Mouse (Mus musculus): ENCODE data around the gene Asic3. TPM values are rescaled to one million over a fixed set of nuclear protein-coding genes. Genes with fewer than 3 reads are reported as not detected.

Asic3 gene
- total RNA-seq, 2 experiments from 2014 or later, result 0.47 to 0.54 TPM

DNA sequence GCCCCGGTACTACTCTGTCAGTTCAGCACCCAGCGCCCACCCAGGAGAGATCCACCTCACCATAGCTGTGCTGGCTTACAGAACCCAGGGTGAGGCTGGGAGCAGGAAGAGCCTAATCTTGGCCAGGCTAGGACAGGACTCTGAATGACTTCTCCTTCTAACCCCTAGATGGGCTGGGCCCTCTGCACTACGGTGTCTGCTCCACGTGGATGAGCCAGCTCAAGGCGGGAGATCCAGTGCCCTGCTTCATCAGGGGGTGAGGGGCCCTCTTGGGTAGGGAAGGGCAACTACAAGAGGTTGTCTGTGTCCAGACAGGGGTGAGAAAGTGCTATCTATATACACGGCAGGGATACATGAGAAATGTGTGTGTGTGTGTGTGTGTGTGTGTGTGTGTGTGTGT is 31.7 kb upstream of the Asic3 start:
- no peak for TF ChIP-seq CTCF (IDR thresholded peaks at IDR 0.05)
- Histone ChIP-seq H3K27ac (no peak overlapping the region), H3K4me3 (no peak overlapping the region)
- no peak for DNase-seq
- intact Hi-C loops (cut with DNase I), result no loop called here

- intact Hi-C loops (cut with DNase I), result no loop called here
- no peak for TF ChIP-seq CTCF (IDR thresholded peaks at IDR 0.05)
Observed at GRCm38 (mm10) chr5:24381988-24382387, 31.2 kb upstream of the Asic3 start.

GRCm38 (mm10) chr5:24383026-24383859 is 29.9 kb upstream of the Asic3 start:
- intact Hi-C loops (cut with DNase I), result no loop called here

More at GRCm38 (mm10) chr5:24381988-24382387, 31.2 kb upstream of the Asic3 start:
- no peak for DNase-seq
- H3K4me3 ChIP-seq, result no peak overlapping the region
- H3K27ac ChIP-seq, result no peak overlapping the region

DNA sequence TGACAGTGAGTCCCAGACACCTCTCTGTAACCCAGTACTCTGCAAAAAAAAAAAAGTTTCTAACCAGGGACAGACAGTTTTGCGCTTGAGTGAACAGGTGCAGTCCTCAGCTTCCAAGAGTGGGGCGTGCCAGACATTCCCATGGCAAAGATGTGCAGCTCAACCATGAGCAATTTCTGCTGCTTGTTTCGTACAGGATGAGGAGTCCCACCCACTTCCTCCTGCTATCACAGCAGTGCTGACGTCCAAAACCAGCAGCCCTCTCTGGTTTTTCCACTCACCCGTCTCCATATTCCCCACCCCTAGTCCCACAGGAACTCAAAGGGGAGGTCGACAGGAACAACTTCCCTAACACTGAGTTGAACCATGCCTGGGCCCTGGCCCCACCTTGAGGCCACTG is 28.8 kb upstream of the Asic3 start:
- Histone ChIP-seq H3K27ac (peak overlapping the region; percentile 85), H3K4me3 (peak overlapping the region; percentile 72)
- no peak for TF ChIP-seq CTCF (IDR thresholded peaks at IDR 0.05)
- no peak for DNase-seq
- intact Hi-C loops (cut with DNase I), result no loop called here

More at GRCm38 (mm10) chr5:24383026-24383859, 29.9 kb upstream of the Asic3 start:
- TF ChIP-seq CTCF (IDR thresholded peaks at IDR 0.05), result peak; percentile 49
- peak; percentile 92 for DNase-seq
- Histone ChIP-seq H3K4me3 (peak overlapping the region; percentile 72), H3K27ac (peak overlapping the region; percentile 85)

- TF ChIP-seq CTCF (IDR thresholded peaks at IDR 0.05), result no peak
- no peak for DNase-seq
- H3K27ac ChIP-seq, result peak overlapping the region; percentile 71
- intact Hi-C loops (cut with DNase I), result no loop called here
- H3K4me3 ChIP-seq, result no peak overlapping the region
Observed at GRCm38 (mm10) chr5:24385374-24385773, 27.8 kb upstream of the Asic3 start.

DNA sequence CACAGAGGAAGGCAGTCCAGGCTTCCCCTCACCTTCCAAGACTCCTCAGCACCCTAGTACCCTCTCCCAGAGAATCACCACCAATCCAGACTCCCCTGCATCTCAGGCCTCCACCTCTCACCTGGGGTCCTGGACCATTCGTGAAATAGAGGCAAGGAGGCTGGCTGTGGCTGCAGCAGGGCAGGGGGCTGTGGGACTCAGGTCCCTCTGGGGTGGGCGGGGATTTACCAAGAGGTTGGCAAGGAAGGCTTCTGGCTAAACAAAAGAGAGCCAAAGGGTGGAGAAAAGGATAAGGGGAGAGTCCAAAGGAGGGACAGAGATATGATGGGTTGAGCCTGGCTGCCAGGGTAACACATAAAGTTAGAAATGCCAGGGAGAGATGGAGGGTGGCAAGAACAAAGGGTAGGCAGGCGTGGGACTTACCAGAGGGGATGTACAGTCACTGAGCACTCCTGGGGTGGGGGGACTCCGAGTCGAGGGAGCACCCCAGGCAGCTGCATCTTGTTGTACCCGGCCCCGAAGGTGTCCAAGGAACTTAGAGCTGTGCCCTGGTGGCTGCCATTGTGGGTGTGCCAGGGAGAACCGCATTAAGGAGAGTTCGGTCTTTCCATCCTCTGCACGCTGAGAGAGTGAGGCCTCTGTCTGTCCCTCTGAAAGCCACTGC is 27.2 kb upstream of the Asic3 start:
- TF ChIP-seq CTCF (IDR thresholded peaks at IDR 0.05), result no peak
- intact Hi-C loops (cut with DNase I), result no loop called here
- Histone ChIP-seq H3K27ac (no peak overlapping the region), H3K4me3 (no peak overlapping the region)
- DNase-seq, result no peak

- DNase-seq, result peak; percentile 87
- intact Hi-C loops (cut with DNase I), result no loop called here
- H3K4me3 ChIP-seq, result peak overlapping the region; percentile 73
- no peak for TF ChIP-seq CTCF (IDR thresholded peaks at IDR 0.05)
- peak overlapping the region; percentile 67 for H3K27ac ChIP-seq
Observed at GRCm38 (mm10) chr5:24387264-24388241, 25.6 kb upstream of the Asic3 start.

DNA sequence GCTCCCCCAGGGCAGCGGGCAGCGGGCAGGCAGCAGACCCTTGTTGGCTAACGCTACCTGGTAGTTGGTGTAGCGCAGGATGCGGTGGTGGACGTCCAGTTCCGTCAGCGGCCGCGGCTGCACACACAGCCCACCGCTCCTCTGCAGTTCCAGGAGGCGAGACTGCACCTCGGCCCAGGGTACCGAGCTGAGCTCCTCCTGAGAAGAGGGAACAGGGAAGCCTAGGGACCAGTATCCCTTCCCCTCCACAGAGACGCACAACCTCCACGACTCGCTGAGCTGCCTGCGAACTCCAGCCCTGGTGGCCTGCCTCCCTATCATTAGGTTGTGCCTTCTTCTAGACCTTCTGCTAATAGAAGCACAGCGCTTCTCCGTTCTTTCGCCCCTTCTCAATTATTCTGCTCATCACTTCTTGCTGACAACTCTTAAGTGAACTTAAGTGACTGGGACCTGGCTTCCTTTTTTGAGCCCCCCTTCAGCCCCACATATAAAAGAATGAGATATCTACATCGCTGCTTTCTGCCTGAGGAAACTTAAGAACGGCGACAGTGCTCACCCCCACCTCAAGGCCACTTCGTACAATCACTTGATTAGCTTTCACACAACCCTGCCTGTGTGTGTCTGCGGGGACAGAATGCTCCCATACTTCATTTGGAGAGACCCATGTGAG is 24.8 kb upstream of the Asic3 start:
- TF ChIP-seq CTCF (IDR thresholded peaks at IDR 0.05), result no peak
- intact Hi-C loops (cut with DNase I), result no loop called here
- DNase-seq, result no peak
- peak overlapping the region; percentile 73 for H3K4me3 ChIP-seq
- peak overlapping the region; percentile 67 for H3K27ac ChIP-seq

DNA sequence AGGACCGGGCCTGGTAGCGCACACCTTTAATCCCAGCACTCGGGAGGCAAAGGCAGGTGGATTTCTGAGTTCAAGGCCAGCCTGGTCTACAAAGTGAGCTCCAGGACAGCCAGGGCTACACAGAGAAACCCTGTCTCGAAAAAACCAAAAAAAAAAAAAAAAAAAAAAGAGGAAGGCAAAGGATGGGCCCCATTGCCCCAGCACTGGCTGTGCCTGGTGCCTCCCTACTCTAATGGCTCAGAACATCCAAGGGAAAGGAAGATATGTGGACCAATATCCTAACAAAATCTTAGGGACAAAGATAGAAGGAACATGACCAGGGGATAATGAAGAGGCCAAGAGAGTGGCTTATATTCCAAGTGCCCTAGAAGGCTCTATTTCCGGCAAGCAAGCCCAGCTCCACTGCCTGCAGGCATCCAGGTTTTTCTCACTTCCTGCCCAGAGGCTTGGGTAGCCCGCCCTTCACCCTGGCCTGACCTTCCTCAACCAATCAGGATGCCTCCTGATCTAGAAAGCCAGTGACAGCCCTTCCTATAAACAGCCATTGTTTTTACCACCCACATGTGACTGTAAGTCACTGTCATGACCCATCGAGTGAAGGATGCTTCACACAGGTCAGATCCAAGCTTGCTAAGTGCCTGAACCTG is 24.1 kb upstream of the Asic3 start:
- no peak for TF ChIP-seq CTCF (IDR thresholded peaks at IDR 0.05)
- intact Hi-C loops (cut with DNase I), result no loop called here
- H3K4me3 ChIP-seq, result no peak overlapping the region
- H3K27ac ChIP-seq, result no peak overlapping the region
- DNase-seq, result no peak

DNA sequence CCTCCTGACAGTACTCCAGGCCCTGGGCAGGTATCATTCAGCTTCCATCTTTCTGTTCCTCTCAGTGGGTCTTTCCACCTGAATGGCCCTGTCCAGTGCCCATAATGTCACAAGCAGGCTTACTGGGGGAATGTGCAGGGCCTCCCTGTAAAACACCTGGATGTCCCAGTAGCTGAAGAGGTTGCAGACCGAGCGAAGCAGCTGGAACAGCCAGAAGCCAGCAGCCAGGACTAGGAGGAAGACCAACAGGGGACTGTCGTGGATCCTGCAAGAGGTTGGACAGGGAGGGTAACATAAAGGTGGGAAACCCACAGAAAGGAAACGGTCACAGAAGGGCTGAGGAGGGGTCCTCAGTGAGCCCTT is 23.6 kb upstream of the Asic3 start:
- Histone ChIP-seq H3K27ac (no peak overlapping the region), H3K4me3 (no peak overlapping the region)
- intact Hi-C loops (cut with DNase I), result no loop called here
- DNase-seq, result no peak
- no peak for TF ChIP-seq CTCF (IDR thresholded peaks at IDR 0.05)

- Histone ChIP-seq H3K4me3 (no peak within 1 kb of the TSS), H3K27ac (peak within 1 kb of the TSS; percentile 98)
- intact Hi-C loops (cut with DNase I), result no loop called here
- no peak for TF ChIP-seq CTCF (IDR thresholded peaks at IDR 0.05)
- DNase-seq, result no peak
Observed at GRCm38 (mm10) chr5:24391864-24392263, 21.3 kb upstream of the Asic3 start, which contains the start of gene Atg9b. Gene Atg9b (minus strand): TSS chr5:24392143.

Data from gastrocnemius, adult 2 months (tissue).